Comparison of ENCODE assay signal across 28 mouse cellular contexts in the genomic region with DNA sequence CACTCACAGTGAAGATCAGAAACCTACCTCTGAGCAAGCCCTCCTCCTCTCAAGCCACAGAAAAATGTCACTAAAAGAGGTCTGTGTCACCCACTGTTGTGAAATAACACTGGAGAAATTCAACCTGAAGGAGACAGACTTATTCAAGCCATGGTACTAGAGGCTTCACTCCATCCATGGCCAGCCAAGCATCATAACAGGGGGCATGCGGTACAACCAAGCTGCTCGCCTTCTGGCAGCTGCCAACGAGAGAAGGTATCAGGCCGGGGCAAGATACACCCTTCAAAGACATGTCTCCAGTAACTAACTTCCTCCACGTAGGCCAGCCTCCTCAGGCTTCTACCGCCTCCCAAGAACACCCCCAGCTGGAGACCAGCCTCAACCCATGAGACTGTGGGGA. TPM values are rescaled to one million over a fixed set of nuclear protein-coding genes. Genes with fewer than 3 reads are reported as not detected.
DNase-seq lines count a peak whose midpoint lies in the region; ATAC-seq lines count a peak whose summit lies in the region.
"Had no signal": no experiment of that assay in that cellular context is flagged by ENCODE, and none has a peak within 500 bp of the region (broad histone marks: within the 10 kb centered on the region; RNA-seq: fewer than 3 reads in every experiment).

No protein-coding gene starts in this region.

- H3K9me3 ChIP-seq in kidney, embryonic 15.5 days (replicated peaks): no peaks in the 10 kb centered on the region
- H3K9me3 ChIP-seq in limb, embryonic 15.5 days: no peaks in the 10 kb centered on the region
- no peaks in the 10 kb centered on the region for H3K9me3 ChIP-seq in limb, embryonic 10.5 days (replicated peaks)
- H3K9me3 ChIP-seq: embryonic facial prominence, embryonic 12.5 days; forebrain, embryonic 12.5 days; forebrain, embryonic 15.5 days; G1E; heart, embryonic 10.5 days; heart, embryonic 13.5 days had no signal

- H3K9ac ChIP-seq in kidney, embryonic 15.5 days: no peak overlapping the region
- no peak overlapping the region for H3K9ac ChIP-seq in limb, embryonic 15.5 days
- H3K9ac ChIP-seq: embryonic facial prominence, embryonic 12.5 days; forebrain, embryonic 12.5 days; forebrain, embryonic 15.5 days; heart, embryonic 13.5 days; hindbrain, embryonic 14.5 days had no signal

- H3K36me3 ChIP-seq in kidney, embryonic 15.5 days: no peaks in the 10 kb centered on the region
- H3K36me3 ChIP-seq in limb, embryonic 15.5 days: no peaks in the 10 kb centered on the region
- H3K36me3 ChIP-seq in limb, embryonic 10.5 days: no peaks in the 10 kb centered on the region
- H3K36me3 ChIP-seq: embryonic facial prominence, embryonic 12.5 days; forebrain, embryonic 12.5 days; forebrain, embryonic 15.5 days; heart, embryonic 10.5 days; heart, embryonic 13.5 days had no signal

- peaks cover 31% of the 10 kb centered on the region for H3K4me1 ChIP-seq in kidney, embryonic 15.5 days
- H3K4me1 ChIP-seq in limb, embryonic 15.5 days: peaks cover 21% of the 10 kb centered on the region
- peaks cover 8% of the 10 kb centered on the region for H3K4me1 ChIP-seq in limb, embryonic 10.5 days

- 54% methylated on average over 6 of the region's 6 CpGs for WGBS in kidney, embryonic 15.5 days
- WGBS in limb, embryonic 15.5 days: 82% methylated on average over 6 of the region's 6 CpGs
- WGBS in limb, embryonic 10.5 days: 84% methylated on average over 6 of the region's 6 CpGs

- ATAC-seq in kidney, embryonic 15.5 days (replicated peaks; ENCODE audit: low FRiP score): peak; percentile 70
- no peak for ATAC-seq in limb, embryonic 15.5 days (ENCODE audit: insufficient number of reproducible peaks, low FRiP score, low TSS enrichment, low read depth)
- ATAC-seq: forebrain, embryonic 15.5 days; hindbrain, postnatal 0 days; inflammation-experienced regulatory T-cells, adult 6 months had no signal

- H3K27ac ChIP-seq in kidney, embryonic 15.5 days: peak overlapping the region; percentile 23
- H3K27ac ChIP-seq in limb, embryonic 15.5 days: 0 out of 2 replicates have a peak overlapping the region, but pooled peaks have one; percentile 22
- no peak overlapping the region for H3K27ac ChIP-seq in limb, embryonic 10.5 days
- H3K27ac ChIP-seq: embryonic facial prominence, embryonic 12.5 days; forebrain, embryonic 12.5 days; forebrain, embryonic 15.5 days; heart, adult 2 months; heart, embryonic 10.5 days; heart, embryonic 13.5 days; hindbrain, embryonic 14.5 days; hindbrain, postnatal 0 days had no signal

- H3K27me3 ChIP-seq in kidney, embryonic 15.5 days: no peaks in the 10 kb centered on the region
- no peaks in the 10 kb centered on the region for H3K27me3 ChIP-seq in limb, embryonic 15.5 days
- no peaks in the 10 kb centered on the region for H3K27me3 ChIP-seq in limb, embryonic 10.5 days (ENCODE audit: low read depth, poor library complexity, severe bottlenecking)
- H3K27me3 ChIP-seq: CH12.LX; embryonic facial prominence, embryonic 12.5 days; forebrain, embryonic 15.5 days; heart, embryonic 13.5 days had no signal

- no peak overlapping the region for H3K4me3 ChIP-seq in kidney, embryonic 15.5 days (replicated peaks)
- no peak overlapping the region for H3K4me3 ChIP-seq in limb, embryonic 15.5 days
- H3K4me3 ChIP-seq in limb, embryonic 10.5 days: no peak overlapping the region
- H3K4me3 ChIP-seq: embryonic facial prominence, embryonic 12.5 days; erythroblast, embryonic 14.5 days; forebrain, embryonic 12.5 days; forebrain, embryonic 15.5 days; heart, adult 2 months; heart, embryonic 10.5 days; heart, embryonic 13.5 days had no signal

- DNase-seq in cerebellum, postnatal 10 days: peak; percentile 20 to 34
- no peak for DNase-seq in cerebellum, adult 9-10 months
- no peak for DNase-seq in kidney, postnatal 10 days
- DNase-seq in limb, embryonic 10.5 days (ENCODE audit: low spot score): no peak
- no peak for DNase-seq in gastrocnemius, postnatal 4 days (ENCODE audit: low spot score in 2 of 2)
- no peak for DNase-seq in layer of hippocampus, postnatal 25 days (ENCODE audit: extremely low spot score in 1 of 2, low spot score in 1 of 2)
- DNase-seq: adrenal gland, adult 2 months; adrenal gland, postnatal 14 days; B cell, adult 2 months; cerebellum, adult 11 months; cerebellum, adult 2 months; gastrocnemius, postnatal 25 days; heart, adult 2 months; heart, postnatal 14 days; heart, postnatal 4 days had no signal

- H3K4me2 ChIP-seq in kidney, embryonic 15.5 days: no peak overlapping the region
- H3K4me2 ChIP-seq in limb, embryonic 15.5 days: no peak overlapping the region
- H3K4me2 ChIP-seq: embryonic facial prominence, embryonic 12.5 days; forebrain, embryonic 12.5 days; forebrain, embryonic 15.5 days; heart, embryonic 13.5 days; hindbrain, embryonic 14.5 days had no signal

RNA-seq across cellular contexts. Expression of a gene that starts 40.0 kb away (rescaled TPM):
- polyA plus RNA-seq in kidney, embryonic 15.5 days (2015; fragmentation: Nextera tagmentation; extraction: Ambion mirVana): 15.3 and 15.7 TPM in 2 replicates
- 24.1 and 24.5 TPM in 2 replicates for polyA plus RNA-seq in limb, embryonic 15.5 days (2015; fragmentation: Nextera tagmentation; extraction: Ambion mirVana)
- 18.9 and 22.5 TPM in 2 replicates for polyA plus RNA-seq in limb, embryonic 10.5 days (2016; fragmentation: Nextera tagmentation; extraction: Ambion mirVana)
- total RNA-seq in gastrocnemius, postnatal 4 days (2021): 10 to 100 TPM; 17.3 to 19.1 TPM
- total RNA-seq in layer of hippocampus, postnatal 25 days (2021): 10 to 100 TPM; 35.8 to 37.3 TPM

RNA-seq across cellular contexts. Expression of a gene that starts 42.1 kb away (rescaled TPM):
- polyA plus RNA-seq in kidney, embryonic 15.5 days (2015; fragmentation: Nextera tagmentation; extraction: Ambion mirVana): 30.4 and 33.1 TPM in 2 replicates
- 32.5 and 34.1 TPM in 2 replicates for polyA plus RNA-seq in limb, embryonic 15.5 days (2015; fragmentation: Nextera tagmentation; extraction: Ambion mirVana)
- polyA plus RNA-seq in limb, embryonic 10.5 days (2016; fragmentation: Nextera tagmentation; extraction: Ambion mirVana): 52.0 and 59.6 TPM in 2 replicates
- 10 to 100 TPM; 26.5 to 33.2 TPM for total RNA-seq in gastrocnemius, postnatal 4 days (2021)
- total RNA-seq in layer of hippocampus, postnatal 25 days (2021): 1 to 10 TPM; 6.2 to 6.3 TPM
- polyA plus RNA-seq: erythroblast, embryonic 14.5 days had no signal

Comparison
In these comparisons a context has a peak if more than half of its experiments do, and no peak if none do; other contexts are left out.
1. DNase-seq: peak in cerebellum, postnatal 10 days (2 of 2); none in cerebellum, adult 9-10 months (single experiment), kidney, postnatal 10 days (single experiment), limb, embryonic 10.5 days (single experiment), gastrocnemius, postnatal 4 days (0 of 2) and layer of hippocampus, postnatal 25 days (0 of 2).